In genomic region chr2:73891701-73892463, GRCm38 (mm10) we compare ENCODE assay signal across 8 mouse cellular contexts. TPM values are rescaled to one million over a fixed set of nuclear protein-coding genes. Genes with fewer than 3 reads are reported as not detected.
DNase-seq lines count a peak whose midpoint lies in the region; ATAC-seq and TF ChIP-seq lines count a peak whose summit lies in the region.

No protein-coding gene starts in this region.

- no peak for TF ChIP-seq CTCF in intestine, postnatal 0 days (IDR thresholded peaks at IDR 0.05; ENCODE audit: low read depth)

- no peaks in the 10 kb centered on the region for H3K27me3 ChIP-seq in forebrain, embryonic 16.5 days (replicated peaks; ENCODE audit: control insufficient read depth, insufficient read depth, low read length)
- no peaks in the 10 kb centered on the region for H3K27me3 ChIP-seq in intestine, postnatal 0 days (replicated peaks; ENCODE audit: control insufficient read depth, insufficient read depth, low read length)

- H3K36me3 ChIP-seq in forebrain, embryonic 16.5 days (ENCODE audit: control insufficient read depth, insufficient read depth) = no peaks in the 10 kb centered on the region
- no peaks in the 10 kb centered on the region for H3K36me3 ChIP-seq in intestine, postnatal 0 days (ENCODE audit: control insufficient read depth, insufficient read depth)

- H3K4me2 ChIP-seq in forebrain, embryonic 16.5 days (ENCODE audit: low read length) = peak overlapping the region; percentile 78
- peak overlapping the region; percentile 91 for H3K4me2 ChIP-seq in intestine, postnatal 0 days (replicated peaks; ENCODE audit: low read depth)

- H3K27ac ChIP-seq in forebrain, embryonic 16.5 days (ENCODE audit: low read length) = peak overlapping the region; percentile 95
- H3K27ac ChIP-seq in intestine, postnatal 0 days (ENCODE audit: low read depth, low read length) = peak overlapping the region; percentile 89

- under 1% methylated on average over 54 of the region's 54 CpGs for WGBS in forebrain, embryonic 16.5 days
- WGBS in intestine, postnatal 0 days = 0% methylated on average over 54 of the region's 54 CpGs

- DNase-seq in right cerebral cortex, postnatal 25 days = peak; percentile 42
- DNase-seq in right cerebral cortex, adult 18-20 months = no peak
- peak; percentile 86 for DNase-seq in cerebellum, adult 11-12 months
- peak; percentile 62 for DNase-seq in lung, postnatal 10 days
- DNase-seq in ovary, postnatal 10 days (ENCODE audit: low spot score) = peak; percentile 31

- peak overlapping the region; percentile 96 for H3K9ac ChIP-seq in forebrain, embryonic 16.5 days (replicated peaks; ENCODE audit: low read depth, low read length)
- peak overlapping the region; percentile 97 for H3K9ac ChIP-seq in intestine, postnatal 0 days (ENCODE audit: low read depth, low read length)

- peak; percentile 58 for ATAC-seq in forebrain, embryonic 16.5 days
- ATAC-seq in intestine, postnatal 0 days = peak; percentile 26
- ATAC-seq in activated CD4-positive, CD25-positive, alpha-beta regulatory T cell, adult 4 months = no peak

- no peaks in the 10 kb centered on the region for H3K9me3 ChIP-seq in forebrain, embryonic 16.5 days (ENCODE audit: control insufficient read depth, low read length)
- H3K9me3 ChIP-seq in intestine, postnatal 0 days (ENCODE audit: control insufficient read depth) = no peaks in the 10 kb centered on the region

- peak overlapping the region; percentile 100 for H3K4me3 ChIP-seq in forebrain, embryonic 16.5 days (replicated peaks; ENCODE audit: low read length)
- H3K4me3 ChIP-seq in intestine, postnatal 0 days (ENCODE audit: low read depth, low read length) = peak overlapping the region; percentile 100

- H3K4me1 ChIP-seq in forebrain, embryonic 16.5 days (replicated peaks; ENCODE audit: control insufficient read depth, insufficient read depth, low read length) = peaks cover 8% of the 10 kb centered on the region; the same call in 1 of the 2 replicates
- no peaks in the 10 kb centered on the region for H3K4me1 ChIP-seq in intestine, postnatal 0 days (replicated peaks; ENCODE audit: control insufficient read depth, insufficient read depth, low read length)

RNA-seq across cellular contexts. Expression of gene Atf2, which starts 0.6 kb away (rescaled TPM):
- 123 and 124 TPM in 2 replicates for polyA plus RNA-seq in forebrain, embryonic 16.5 days (2015; fragmentation: Nextera tagmentation; extraction: Ambion mirVana)
- 24.2 and 25.7 TPM in 2 replicates for polyA plus RNA-seq in intestine, postnatal 0 days (2015; fragmentation: Nextera tagmentation; extraction: Ambion mirVana)
- 10 to 100 TPM; 54.2 to 54.4 TPM for polyA plus RNA-seq in activated CD4-positive, CD25-positive, alpha-beta regulatory T cell, adult 4 months (2017; shearing (Covaris generic))

RNA-seq across cellular contexts. Expression of gene Atp5g3, which starts 19.2 kb away (rescaled TPM):
- polyA plus RNA-seq in forebrain, embryonic 16.5 days (2015; fragmentation: Nextera tagmentation; extraction: Ambion mirVana) = 848 and 855 TPM in 2 replicates
- polyA plus RNA-seq in intestine, postnatal 0 days (2015; fragmentation: Nextera tagmentation; extraction: Ambion mirVana) = 2,687 and 2,714 TPM in 2 replicates
- polyA plus RNA-seq in activated CD4-positive, CD25-positive, alpha-beta regulatory T cell, adult 4 months (2017; shearing (Covaris generic)) = 100 to 1,000 TPM; 453 to 464 TPM
